Mouse (Mus musculus) macrophage (primary cell): Measurements from ENCODE around the gene Nfatc2. TPM values are rescaled to one million over a fixed set of nuclear protein-coding genes. Genes with fewer than 3 reads are reported as not detected.

ENCODE experiments used
- H3K27ac ChIP-seq: fragments of 350-480 bp; formaldehyde crosslinking; 2 replicates; pipeline ENCODE4 v1.9.0; 2021
- H3K36me3 ChIP-seq: fragments of 350-480 bp; formaldehyde crosslinking; 2 replicates; pipeline ENCODE4 v1.9.0; 2021; ENCODE audit errors: inconsistent target
- H3K4me3 ChIP-seq: fragments of 350-480 bp; formaldehyde crosslinking; 2 replicates; pipeline ENCODE4 v1.9.0; 2021; ENCODE audit errors: inconsistent target
- H3K79me2 ChIP-seq: fragments of 350-480 bp; formaldehyde crosslinking; 2 replicates; pipeline ENCODE4 v1.9.0; 2021; ENCODE audit errors: inconsistent target
- WGBS: methylation state at CpG from one replicate; pipeline ENCODE4 v1.1.7; 2026; ENCODE audit warnings: inconsistent platforms; ENCODE audit not compliant: missing documents; 5-methylcytosine and 5-hydroxymethylcytosine counted together
- polyA plus RNA-seq: library from polyadenylated mRNA; stranded (reverse); fragments of 250-400 nt; gene quantifications from 3 replicates; pipeline ENCODE4 v1.2.4, GENCODE M21; 2018; ENCODE audit warnings: inconsistent platforms

The Nfatc2 gene
- polyA plus RNA-seq, 1 experiment from 2014 or later, result 26.6 TPM

- Histone ChIP-seq H3K4me3 (no peak overlapping the region), H3K27ac (no peak overlapping the region), H3K36me3 (peaks cover 68% of the 10 kb centered on the region; the same call in 1 of the 2 replicates), H3K79me2 (no peaks in the 10 kb centered on the region)
- WGBS, result 77% methylated on average over 7 of the region's 7 CpGs
These were observed 80.7 kb downstream of the Nfatc2 start for GRCm38 (mm10) chr2:168520771-168521170.

- peaks cover 76% of the 10 kb centered on the region; the same call in 1 of the 2 replicates for H3K36me3 ChIP-seq
- H3K4me3 ChIP-seq, result no peak overlapping the region
- no peaks in the 10 kb centered on the region for H3K79me2 ChIP-seq
- WGBS, result 94% methylated on average over 8 of the region's 8 CpGs
- no peak overlapping the region for H3K27ac ChIP-seq
These were observed 81.9 kb downstream of the Nfatc2 start for GRCm38 (mm10) chr2:168519589-168519988.

- Histone ChIP-seq H3K79me2 (no peaks in the 10 kb centered on the region), H3K4me3 (no peak overlapping the region), H3K36me3 (peaks cover 83% of the 10 kb centered on the region), H3K27ac (no peak overlapping the region)
- 96% methylated on average over 11 of the region's 15 CpGs for WGBS
These were observed 83.2 kb downstream of the Nfatc2 start for GRCm38 (mm10) chr2:168518256-168518659.

GRCm38 (mm10) chr2:168517774-168518173 is 83.7 kb downstream of the Nfatc2 start:
- H3K27ac ChIP-seq, result no peak overlapping the region
- H3K4me3 ChIP-seq, result no peak overlapping the region
- H3K36me3 ChIP-seq, result peaks cover 83% of the 10 kb centered on the region
- WGBS, result 93% methylated on average over 7 of the region's 7 CpGs
- no peaks in the 10 kb centered on the region for H3K79me2 ChIP-seq

GRCm38 (mm10) chr2:168516717-168517116 is 84.7 kb downstream of the Nfatc2 start:
- H3K36me3 ChIP-seq, result peaks cover 83% of the 10 kb centered on the region
- H3K27ac ChIP-seq, result no peak overlapping the region
- WGBS, result 30% methylated on average over 7 of the region's 7 CpGs
- no peak overlapping the region for H3K4me3 ChIP-seq
- no peaks in the 10 kb centered on the region for H3K79me2 ChIP-seq

- no peak overlapping the region for H3K27ac ChIP-seq
- H3K36me3 ChIP-seq, result peaks cover 81% of the 10 kb centered on the region
- H3K4me3 ChIP-seq, result no peak overlapping the region
- WGBS, result 90% methylated on average over 4 of the region's 4 CpGs
- H3K79me2 ChIP-seq, result no peaks in the 10 kb centered on the region
These were observed 86.0 kb downstream of the Nfatc2 start for GRCm38 (mm10) chr2:168515466-168515865.

- Histone ChIP-seq H3K79me2 (no peaks in the 10 kb centered on the region), H3K4me3 (no peak overlapping the region), H3K27ac (no peak overlapping the region), H3K36me3 (peaks cover 77% of the 10 kb centered on the region)
- 91% methylated on average over 5 of the region's 5 CpGs for WGBS
These were observed 87.3 kb downstream of the Nfatc2 start for GRCm38 (mm10) chr2:168514131-168514530.

GRCm38 (mm10) chr2:168511529-168511928 is 89.9 kb downstream of the Nfatc2 start:
- no peak overlapping the region for H3K4me3 ChIP-seq
- H3K36me3 ChIP-seq, result peaks cover 75% of the 10 kb centered on the region
- no peaks in the 10 kb centered on the region for H3K79me2 ChIP-seq

GRCm38 (mm10) chr2:168508469-168509198 is 92.8 kb downstream of the Nfatc2 start:
- 89% methylated on average over 13 of the region's 13 CpGs for WGBS

More at GRCm38 (mm10) chr2:168511529-168511928, 89.9 kb downstream of the Nfatc2 start:
- H3K27ac ChIP-seq, result no peak overlapping the region

GRCm38 (mm10) chr2:168504431-168505182 is 96.8 kb downstream of the Nfatc2 start:
- Histone ChIP-seq H3K36me3 (peaks cover 83% of the 10 kb centered on the region), H3K79me2 (no peaks in the 10 kb centered on the region), H3K4me3 (no peak overlapping the region), H3K27ac (no peak overlapping the region)
- 83% methylated on average over 27 of the region's 27 CpGs for WGBS

More at GRCm38 (mm10) chr2:168508469-168509198, 92.8 kb downstream of the Nfatc2 start:
- peaks cover 84% of the 10 kb centered on the region for H3K36me3 ChIP-seq
- H3K79me2 ChIP-seq, result no peaks in the 10 kb centered on the region
- no peak overlapping the region for H3K27ac ChIP-seq
- no peak overlapping the region for H3K4me3 ChIP-seq

- Histone ChIP-seq H3K4me3 (no peak overlapping the region), H3K36me3 (peaks cover 87% of the 10 kb centered on the region), H3K27ac (no peak overlapping the region), H3K79me2 (no peaks in the 10 kb centered on the region)
- 93% methylated on average over 6 of the region's 6 CpGs for WGBS
These were observed 97.7 kb downstream of the Nfatc2 start for GRCm38 (mm10) chr2:168503735-168504134.

- no peak overlapping the region for H3K4me3 ChIP-seq
- WGBS, result 51% methylated on average over 6 of the region's 6 CpGs
- H3K79me2 ChIP-seq, result no peaks in the 10 kb centered on the region
- no peak overlapping the region for H3K27ac ChIP-seq
- H3K36me3 ChIP-seq, result peaks cover 79% of the 10 kb centered on the region
These were observed 100.7 kb downstream of the Nfatc2 start for GRCm38 (mm10) chr2:168500750-168501149.

- 92% methylated on average over 6 of the region's 6 CpGs for WGBS
- Histone ChIP-seq H3K36me3 (peaks cover 79% of the 10 kb centered on the region), H3K79me2 (no peaks in the 10 kb centered on the region), H3K4me3 (no peak overlapping the region), H3K27ac (no peak overlapping the region)
These were observed 101.2 kb downstream of the Nfatc2 start for GRCm38 (mm10) chr2:168500244-168500643.

GRCm38 (mm10) chr2:168491791-168492190 is 109.7 kb downstream of the Nfatc2 start:
- H3K27ac ChIP-seq, result no peak overlapping the region
- no peaks in the 10 kb centered on the region for H3K79me2 ChIP-seq
- H3K4me3 ChIP-seq, result no peak overlapping the region
- 87% methylated on average over 7 of the region's 7 CpGs for WGBS
- H3K36me3 ChIP-seq, result peaks cover 54% of the 10 kb centered on the region

GRCm38 (mm10) chr2:168489953-168490352 is 111.5 kb downstream of the Nfatc2 start:
- 65% methylated on average over 13 of the region's 13 CpGs for WGBS
- H3K4me3 ChIP-seq, result no peak overlapping the region
- H3K36me3 ChIP-seq, result peaks cover 63% of the 10 kb centered on the region

More at GRCm38 (mm10) chr2:168489953-168490352, 111.5 kb downstream of the Nfatc2 start:
- Histone ChIP-seq H3K27ac (no peak overlapping the region), H3K79me2 (no peaks in the 10 kb centered on the region)
